Mouse (Mus musculus) cerebellum, adult 2 months (tissue): Measurements from ENCODE around the gene Ankrd12. TPM values are rescaled to one million over a fixed set of nuclear protein-coding genes. Genes with fewer than 3 reads are reported as not detected.

Experiments used
- DNase-seq, 2 experiments: peaks; one replicate each; pipeline ENCODE4 v3.0.0; 2021
- H3K27ac ChIP-seq: fragments of 200-500 bp; 2 replicates; pipeline ENCODE4 v1.5.1; 2012; ENCODE audit warnings: low read length, control low read depth, inconsistent platforms; ENCODE audit not compliant: insufficient read depth
- H3K27me3 ChIP-seq: fragments of 200-500 bp; 2 replicates; pipeline ENCODE4 v1.6.1; 2012; ENCODE audit warnings: inconsistent platforms, mild to moderate bottlenecking, low read length, moderate library complexity; ENCODE audit not compliant: control insufficient read depth, insufficient read depth
- H3K4me1 ChIP-seq: fragments of 200-500 bp; 2 replicates; pipeline ENCODE4 v1.6.1; 2011; ENCODE audit warnings: low read length; ENCODE audit not compliant: control insufficient read depth, insufficient read depth
- H3K4me3 ChIP-seq: fragments of 200-500 bp; replicated peaks from 2 replicates; pipeline ENCODE3; 2011; ENCODE audit warnings: mild to moderate bottlenecking, low read depth, low read length, control low read depth; ENCODE audit not compliant: insufficient read depth
- CTCF ChIP-seq: fragments of 200-500 bp; IDR thresholded peaks from 2 replicates; pipeline ENCODE4 v1.5.1; 2011; ENCODE audit warnings: low read depth, mild to moderate bottlenecking, control low read depth, low read length, moderate library complexity, borderline replicate concordance; ENCODE audit not compliant: insufficient read depth
- POLR2A ChIP-seq: fragments of 200-500 bp; IDR thresholded peaks from 2 replicates; pipeline ENCODE4 v1.6.1; 2011; ENCODE audit warnings: low read length, control low read depth, borderline replicate concordance; ENCODE audit not compliant: insufficient read depth
- WGBS: fragments of 180-500 bp; shearing (Covaris S2); methylation state at CpG from one replicate; pipeline ENCODE4 v1.1.7; 2018; 5-methylcytosine and 5-hydroxymethylcytosine counted together
- polyA plus RNA-seq: library from polyadenylated mRNA; depleted of rRNA; stranded (reverse); fragments of >200 nt; gene quantifications from 2 replicates; pipeline ENCODE4 v1.2.3, GENCODE M21; 2012

Gene Ankrd12
- polyA plus RNA-seq, 1 experiment: 25.5 TPM

DNA sequence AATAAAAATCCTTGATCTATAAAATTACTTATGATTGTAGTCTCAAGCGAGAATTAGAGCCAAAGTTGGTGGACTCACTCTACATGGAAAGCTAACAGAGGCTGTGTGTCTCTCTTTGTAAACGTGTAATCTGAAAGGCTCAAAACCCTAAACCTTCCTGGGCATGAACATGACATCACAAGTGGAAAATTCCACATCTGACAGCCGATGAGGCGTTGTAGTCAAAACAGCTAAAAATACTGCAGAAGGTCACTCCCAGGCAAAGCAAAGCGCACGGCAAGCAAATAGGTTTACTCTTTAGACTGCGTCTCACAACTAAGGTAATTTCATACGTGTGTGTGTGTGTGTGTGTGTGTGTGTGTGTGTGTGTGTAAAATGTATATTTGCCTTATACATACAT lies 129.6 kb downstream of the Ankrd12 start:
- H3K27me3 ChIP-seq: no peaks in the 10 kb centered on the region
- 37% methylated on average over 8 of the region's 8 CpGs for WGBS

DNA sequence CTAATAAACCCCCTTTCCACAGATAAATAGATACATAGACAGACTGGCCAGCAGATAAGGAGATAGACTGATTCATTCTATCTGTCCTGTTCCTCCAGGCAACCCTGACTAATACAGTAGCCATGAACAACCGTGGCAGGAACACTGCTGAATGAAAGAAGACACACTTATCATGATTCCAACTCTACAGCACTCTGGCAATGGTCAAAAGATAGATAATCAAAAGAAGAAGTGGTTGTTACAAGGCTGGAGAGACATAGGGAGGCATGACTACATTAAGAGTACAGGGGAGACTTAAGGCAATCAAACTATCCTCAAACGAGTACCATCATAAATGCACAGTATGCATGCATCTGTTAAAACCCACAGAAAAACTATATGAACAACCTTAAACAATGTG lies 131.5 kb downstream of the Ankrd12 start:
- peaks cover 11% of the 10 kb centered on the region for H3K4me1 ChIP-seq
- no peak for DNase-seq
- no peaks in the 10 kb centered on the region for H3K27me3 ChIP-seq
- H3K4me3 ChIP-seq: no peak overlapping the region
- no peak overlapping the region for H3K27ac ChIP-seq
- no peak for TF ChIP-seq POLR2A
- TF ChIP-seq CTCF: no peak
- 91% methylated on average over 2 of the region's 2 CpGs for WGBS

More for the DNA sequence above, 129.6 kb downstream of the Ankrd12 start:
- Histone ChIP-seq H3K27ac (no peak overlapping the region), H3K4me1 (peaks cover 7% of the 10 kb centered on the region), H3K4me3 (no peak overlapping the region)
- TF ChIP-seq CTCF (no peak), POLR2A (peak; percentile 19; the same call in 1 of the 2 replicates)
- DNase-seq: peak; percentile 56 to 74

DNA sequence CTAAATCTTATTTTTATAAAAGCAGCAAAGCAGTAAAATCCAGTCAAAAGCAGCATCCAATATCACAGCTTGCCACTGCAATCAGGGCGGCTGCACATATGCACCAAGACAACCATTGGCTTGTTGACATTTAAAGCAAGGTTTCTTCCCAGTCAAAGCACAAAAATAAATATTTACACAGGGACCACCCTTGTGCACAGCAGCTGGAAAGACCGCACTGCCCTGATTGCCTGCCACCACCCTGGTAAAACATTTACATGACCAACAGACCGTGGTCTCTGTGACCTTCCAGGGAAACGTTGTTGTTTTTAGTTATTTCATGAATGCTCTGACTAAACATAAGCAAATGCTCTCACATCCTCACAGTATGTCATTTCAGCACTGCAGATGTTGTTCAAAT lies 134.5 kb downstream of the Ankrd12 start:
- no peak for DNase-seq
- Histone ChIP-seq H3K27me3 (no peaks in the 10 kb centered on the region), H3K4me1 (peaks cover 16% of the 10 kb centered on the region)

DNA sequence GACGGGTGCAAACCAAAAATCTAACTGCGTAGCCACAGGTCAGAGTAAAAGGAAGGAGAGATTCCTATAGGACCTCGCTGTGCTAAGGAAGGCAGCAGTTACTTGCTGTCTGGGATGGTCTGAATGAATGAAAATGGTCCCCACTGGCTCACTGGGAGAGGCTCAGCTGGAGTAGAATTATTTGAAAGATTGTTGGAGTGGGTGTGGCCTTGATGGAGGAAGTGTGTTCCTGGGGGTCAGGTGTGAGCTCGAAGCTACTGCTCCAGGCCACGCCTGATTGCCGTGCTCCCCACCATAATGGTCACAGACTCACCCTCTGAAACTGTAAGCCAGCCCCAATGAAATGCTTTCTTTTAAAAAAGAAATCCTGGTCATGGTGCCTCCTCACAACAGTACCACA lies 135.6 kb downstream of the Ankrd12 start:
- TF ChIP-seq CTCF (no peak), POLR2A (no peak)
- H3K27me3 ChIP-seq: no peaks in the 10 kb centered on the region
- H3K27ac ChIP-seq: no peak overlapping the region
- H3K4me1 ChIP-seq: peaks cover 16% of the 10 kb centered on the region
- H3K4me3 ChIP-seq: no peak overlapping the region
- 90% methylated on average over 6 of the region's 6 CpGs for WGBS
- DNase-seq: no peak

More for the DNA sequence above, 134.5 kb downstream of the Ankrd12 start:
- no peak for TF ChIP-seq POLR2A
- no peak overlapping the region for H3K4me3 ChIP-seq
- 63% methylated on average over 4 of the region's 4 CpGs for WGBS
- H3K27ac ChIP-seq: no peak overlapping the region

DNA sequence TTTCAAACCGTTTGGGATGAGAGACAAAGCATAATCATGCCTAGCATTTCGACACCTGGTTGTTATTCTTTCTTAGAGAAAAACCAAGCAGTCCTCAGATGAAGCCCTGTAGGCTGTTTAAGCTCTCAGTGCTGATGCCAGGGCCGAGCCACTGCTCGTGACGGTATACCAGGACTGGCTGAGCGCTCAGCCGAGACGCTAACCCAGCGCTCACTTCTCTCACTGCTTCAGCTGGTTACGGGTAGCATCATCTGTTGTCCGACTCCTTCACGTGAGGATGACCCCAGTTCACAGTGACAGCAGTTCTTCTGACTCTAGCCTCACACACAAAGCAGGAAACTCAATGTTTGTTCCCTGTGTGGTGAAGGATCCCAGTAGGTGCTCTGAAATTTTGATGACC lies 136.7 kb downstream of the Ankrd12 start:
- Histone ChIP-seq H3K4me1 (peaks cover 16% of the 10 kb centered on the region), H3K27ac (no peak overlapping the region), H3K4me3 (no peak overlapping the region), H3K27me3 (no peaks in the 10 kb centered on the region)
- no peak for DNase-seq
- TF ChIP-seq POLR2A: no peak
- no peak for TF ChIP-seq CTCF
- WGBS: 43% methylated on average over 12 of the region's 12 CpGs

DNA sequence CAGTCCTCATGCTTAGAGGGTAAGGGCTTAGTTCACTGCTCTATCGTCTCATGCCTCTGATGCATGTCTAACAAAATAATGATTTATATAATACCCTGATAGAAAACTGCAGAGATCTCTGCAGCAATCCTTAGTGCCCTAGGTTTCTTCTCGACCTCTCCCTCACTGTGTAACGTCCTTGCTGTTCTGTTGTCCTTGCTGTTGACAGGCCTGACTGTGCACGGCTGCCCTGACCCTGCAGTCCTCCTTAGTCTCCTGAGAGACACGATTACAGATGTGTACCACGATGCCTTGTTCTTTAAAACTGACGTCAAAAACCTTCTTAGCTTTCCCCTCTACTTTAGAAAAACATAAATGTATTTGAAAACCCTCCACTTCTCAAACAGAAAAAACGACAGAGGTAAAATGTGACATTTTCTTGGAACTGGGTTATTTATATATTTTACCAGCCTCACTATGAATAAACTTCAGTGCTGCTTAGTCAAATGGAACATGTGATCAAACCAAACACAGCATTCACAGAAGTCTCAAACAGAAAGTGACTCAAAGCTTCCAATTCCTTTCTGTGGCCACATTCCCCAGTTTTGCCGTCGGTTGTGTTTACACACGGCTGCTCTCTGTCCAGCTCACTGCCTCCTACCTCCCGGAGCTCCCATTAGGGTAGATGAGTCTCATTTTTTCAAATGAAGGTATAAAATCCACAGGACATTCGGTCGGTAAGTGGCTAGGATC lies 137.3 kb downstream of the Ankrd12 start:
- TF ChIP-seq CTCF (no peak), POLR2A (no peak)
- DNase-seq: no peak
- Histone ChIP-seq H3K27ac (no peak overlapping the region; the same call in 1 of the 2 replicates), H3K4me3 (no peak overlapping the region), H3K4me1 (peaks cover 16% of the 10 kb centered on the region), H3K27me3 (no peaks in the 10 kb centered on the region)
- WGBS: 54% methylated on average over 14 of the region's 14 CpGs

DNA sequence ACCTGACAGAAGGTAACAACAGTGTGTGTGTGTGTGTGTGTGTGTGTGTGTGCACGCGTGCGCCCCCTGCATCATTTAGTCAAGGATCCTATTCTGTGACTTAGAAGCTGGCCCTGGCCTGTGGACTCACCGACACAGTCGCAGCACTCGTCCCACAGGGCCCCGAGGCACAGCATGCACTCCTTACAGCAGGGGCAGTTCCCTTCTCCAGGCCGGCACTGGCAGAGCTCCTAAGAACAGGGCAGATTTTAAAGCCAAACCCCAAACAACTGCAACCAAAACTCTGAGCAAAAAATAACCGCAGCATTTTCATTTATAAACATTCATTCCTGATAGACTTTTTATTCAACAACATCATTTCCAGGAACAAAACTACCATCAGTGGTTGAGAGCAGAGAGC lies 139.2 kb downstream of the Ankrd12 start:
- peaks cover 14% of the 10 kb centered on the region for H3K4me1 ChIP-seq
- DNase-seq: no peak
- H3K27ac ChIP-seq: no peak overlapping the region
- TF ChIP-seq POLR2A: no peak
- TF ChIP-seq CTCF: no peak
- H3K4me3 ChIP-seq: no peak overlapping the region
- no peaks in the 10 kb centered on the region for H3K27me3 ChIP-seq
- 55% methylated on average over 9 of the region's 9 CpGs for WGBS

DNA sequence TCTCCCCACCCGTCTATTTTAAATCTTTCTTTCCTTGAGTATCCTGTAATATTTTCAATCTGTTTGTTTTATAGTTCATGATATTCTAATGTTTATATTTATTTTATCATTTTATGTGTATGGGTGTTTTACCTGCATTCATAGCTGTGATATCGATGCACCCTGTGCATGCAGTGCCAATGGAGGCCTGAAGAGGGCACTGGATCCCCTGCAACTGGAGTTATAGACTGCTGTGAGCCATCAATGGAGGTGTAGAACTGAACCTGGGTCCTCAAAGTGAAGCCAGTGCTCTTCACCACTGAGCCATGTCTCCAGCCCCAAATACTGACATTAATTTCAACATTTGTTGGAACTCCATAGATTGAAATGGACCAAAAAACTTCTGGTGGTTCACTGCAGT lies 143.1 kb downstream of the Ankrd12 start:
- Histone ChIP-seq H3K4me1 (peaks cover 10% of the 10 kb centered on the region), H3K27me3 (no peaks in the 10 kb centered on the region), H3K27ac (no peak overlapping the region), H3K4me3 (no peak overlapping the region)
- no peak for DNase-seq
- 99% methylated on average over 2 of the region's 2 CpGs for WGBS
- TF ChIP-seq POLR2A (no peak), CTCF (peak; percentile 44)
